Mouse (Mus musculus) c-Kit-positive CD71-positive TER-119-positive erythroid progenitor cells, embryonic 14.5 days (primary cell): ENCODE measurements around the gene Olfr522.

Source experiments
- DNase-seq: peaks from one replicate; pipeline ENCODE4 v3.0.0-alpha.2; 2013; ENCODE audit warnings: low spot score

Gene Olfr522

GRCm38 (mm10) chr7:140164664-140165063 lies at the start of gene Olfr522:
TSS of gene Olfr522 (minus strand) at chr7:140164764.
- DNase-seq, result no peak

DNA sequence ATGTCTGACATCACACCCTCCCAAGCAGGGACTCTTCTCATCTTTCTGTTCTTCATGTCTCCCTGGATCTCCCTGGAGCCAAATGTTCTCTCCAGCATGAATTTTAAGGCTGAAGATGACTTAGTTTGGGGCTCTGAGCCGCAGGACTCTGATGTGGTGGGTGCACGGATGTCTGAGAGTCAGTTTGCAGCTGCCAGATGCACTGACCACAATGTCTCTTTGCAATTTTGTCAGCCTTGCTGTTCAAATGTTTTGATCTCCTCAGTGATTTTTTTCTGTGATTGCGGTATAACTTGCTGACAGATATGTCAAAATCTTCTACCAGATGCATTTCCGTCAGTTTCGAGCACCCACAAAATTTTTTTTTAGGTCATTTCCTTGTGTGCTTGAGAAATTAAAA lies 49.3 kb upstream of the Olfr522 start:
- no peak for DNase-seq

GRCm38 (mm10) chr7:140208677-140209076 lies 44.1 kb upstream of the Olfr522 start:
- DNase-seq, result peak; percentile 45

DNA sequence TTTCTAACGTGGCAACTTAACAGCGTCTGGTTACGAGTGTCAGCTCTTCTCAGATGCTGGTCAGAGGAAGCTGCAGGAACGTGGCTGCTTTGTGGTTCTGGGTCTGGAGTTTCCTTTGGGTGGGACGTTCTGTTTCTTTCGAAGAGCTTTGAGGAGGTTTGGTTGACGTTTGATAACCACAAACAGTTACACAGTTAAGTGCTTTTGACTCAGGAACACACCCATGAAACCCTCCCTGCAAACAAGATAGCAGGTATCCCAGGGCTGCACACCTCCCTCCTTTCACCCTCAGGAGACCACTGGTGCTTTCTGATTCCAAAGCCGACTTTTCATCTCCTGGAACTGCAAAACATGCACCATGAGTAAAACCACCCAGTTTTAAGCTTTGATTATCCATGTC lies 43.6 kb upstream of the Olfr522 start:
- peak; percentile 42 for DNase-seq

DNA sequence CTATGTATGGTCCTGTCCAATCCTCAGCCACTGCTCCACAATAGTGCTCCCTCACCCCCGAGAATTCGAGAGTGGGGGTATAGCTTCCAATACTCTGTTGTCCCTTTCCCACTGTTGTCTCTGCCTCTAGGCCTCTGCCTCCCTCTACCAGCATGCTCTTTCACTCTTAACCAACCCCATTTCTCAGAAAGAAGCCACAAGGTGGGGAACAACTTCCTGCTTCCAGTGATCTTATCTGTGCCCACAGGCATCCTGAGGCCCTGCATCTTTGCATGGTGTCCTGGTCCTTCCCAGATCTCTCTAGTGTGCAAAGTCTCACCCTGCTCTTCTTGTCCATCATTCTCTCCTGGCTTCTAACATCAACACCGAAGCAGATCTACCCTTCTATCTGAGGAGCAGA lies 42.3 kb upstream of the Olfr522 start:
- DNase-seq, result no peak

DNA sequence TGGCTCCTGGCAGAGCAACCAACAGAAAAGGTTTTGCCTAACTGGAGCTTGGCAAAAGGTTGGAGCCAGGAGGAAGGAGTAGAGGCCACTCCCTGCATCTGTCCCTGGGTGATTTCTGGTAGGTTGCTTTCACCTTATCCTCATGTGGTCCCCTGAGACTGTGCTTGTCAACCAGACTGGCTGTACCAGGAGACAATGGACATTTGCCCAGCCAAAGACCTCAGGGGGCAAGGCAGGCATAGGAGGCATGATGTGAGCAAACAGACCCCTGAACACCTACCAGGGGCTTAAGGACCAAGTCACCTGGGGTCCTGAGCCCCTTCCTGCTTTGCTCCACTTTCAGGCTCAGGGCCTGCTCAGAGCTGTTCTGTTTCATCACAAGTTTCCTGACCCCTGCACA lies 41.3 kb upstream of the Olfr522 start, which contains the start of gene Olfr524:
Gene Olfr524 (minus strand): TSS at position 101 of the 400 bp plus-strand sequence.
- no peak for DNase-seq

GRCm38 (mm10) chr7:140201090-140201489 lies 36.5 kb upstream of the Olfr522 start:
- no peak for DNase-seq

DNA sequence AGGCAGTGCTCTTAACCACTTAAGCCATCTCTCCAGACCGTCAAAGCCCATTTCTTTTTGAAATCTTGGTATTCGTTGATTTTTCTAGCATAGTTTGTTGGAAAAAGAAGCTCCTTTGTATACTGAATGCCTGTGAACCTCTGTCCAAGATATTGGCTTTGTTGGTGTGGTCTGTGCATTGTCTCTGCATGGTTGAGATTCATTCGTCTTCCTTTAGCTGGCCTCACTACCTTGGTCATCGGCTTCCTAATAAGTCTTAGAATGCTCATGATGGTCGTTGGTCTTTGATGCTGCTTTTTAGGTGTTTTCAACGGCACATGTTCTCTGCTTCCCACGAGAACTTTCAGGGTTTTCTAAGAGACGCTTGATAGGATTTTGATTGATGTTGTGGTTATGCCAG lies 31.4 kb upstream of the Olfr522 start:
- DNase-seq, result no peak

- DNase-seq, result no peak
Observed at GRCm38 (mm10) chr7:140194031-140194430, 29.5 kb upstream of the Olfr522 start.

- no peak for DNase-seq
Observed at GRCm38 (mm10) chr7:140192851-140193250, 28.3 kb upstream of the Olfr522 start.

DNA sequence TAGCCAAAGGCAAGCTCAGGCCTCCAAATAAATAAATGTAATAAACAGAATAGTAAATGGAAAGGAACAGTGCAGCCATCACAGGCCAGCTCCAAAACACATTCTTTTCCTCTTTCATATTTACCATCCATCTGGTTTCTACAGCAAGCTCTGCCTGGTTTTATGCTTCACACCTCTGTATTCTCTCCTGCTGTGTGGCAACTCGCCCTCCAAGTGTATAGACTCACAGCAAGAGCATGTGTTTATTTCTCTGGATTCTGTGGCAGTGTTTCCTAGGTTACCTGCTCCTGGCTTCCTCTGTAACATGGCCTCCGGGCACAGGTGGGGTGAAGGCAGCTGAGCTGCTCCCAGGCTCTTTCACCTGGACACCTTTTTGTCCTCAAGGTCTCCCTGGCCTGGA lies 27.9 kb upstream of the Olfr522 start:
- no peak for DNase-seq

- no peak for DNase-seq
Observed at GRCm38 (mm10) chr7:140190435-140190834, 25.9 kb upstream of the Olfr522 start.

DNA sequence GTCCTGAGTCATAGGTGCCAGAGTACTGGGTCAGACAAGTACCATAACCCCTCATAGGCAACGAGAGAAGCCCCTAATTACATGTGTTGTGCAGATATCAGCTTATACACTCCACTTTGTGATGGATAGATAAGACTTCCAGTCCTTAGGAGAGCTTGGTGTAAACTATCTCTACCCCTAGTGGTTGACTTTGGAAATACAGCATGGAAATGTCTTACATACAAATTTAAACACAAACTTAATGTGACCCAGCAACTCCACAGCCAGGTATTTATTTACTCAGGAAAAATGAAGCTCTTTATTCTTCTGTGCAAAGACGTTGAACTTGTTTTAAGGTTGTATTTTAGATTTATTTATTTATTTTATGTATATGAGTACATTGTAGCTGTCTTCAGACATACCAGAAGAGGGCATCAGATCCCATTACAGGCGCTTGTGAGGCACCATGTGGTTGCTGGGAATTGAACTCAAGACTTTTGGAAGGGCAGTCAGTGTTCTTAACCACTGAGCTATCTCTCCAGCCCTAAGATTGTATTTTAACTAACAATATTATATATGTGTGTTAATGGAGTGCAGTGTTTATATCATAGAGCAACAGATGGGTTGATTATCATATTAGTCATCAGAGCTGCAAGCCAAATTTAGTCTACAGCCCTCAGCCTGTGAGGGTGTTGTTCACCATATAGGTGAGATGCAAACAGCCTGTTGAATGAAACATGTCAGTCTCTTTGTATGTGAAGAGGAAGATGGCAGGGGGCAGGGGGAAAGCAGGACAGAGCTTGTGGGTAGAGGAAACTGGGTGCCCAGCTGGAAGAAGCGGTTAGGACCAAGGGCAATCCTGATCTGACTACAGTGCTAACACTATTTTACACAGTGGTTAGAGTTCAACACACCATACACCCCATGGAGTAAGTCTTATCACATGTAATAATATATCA lies 24.1 kb upstream of the Olfr522 start:
- peak; percentile 64 for DNase-seq

GRCm38 (mm10) chr7:140187721-140188390 lies 23.3 kb upstream of the Olfr522 start:
- DNase-seq, result no peak

DNA sequence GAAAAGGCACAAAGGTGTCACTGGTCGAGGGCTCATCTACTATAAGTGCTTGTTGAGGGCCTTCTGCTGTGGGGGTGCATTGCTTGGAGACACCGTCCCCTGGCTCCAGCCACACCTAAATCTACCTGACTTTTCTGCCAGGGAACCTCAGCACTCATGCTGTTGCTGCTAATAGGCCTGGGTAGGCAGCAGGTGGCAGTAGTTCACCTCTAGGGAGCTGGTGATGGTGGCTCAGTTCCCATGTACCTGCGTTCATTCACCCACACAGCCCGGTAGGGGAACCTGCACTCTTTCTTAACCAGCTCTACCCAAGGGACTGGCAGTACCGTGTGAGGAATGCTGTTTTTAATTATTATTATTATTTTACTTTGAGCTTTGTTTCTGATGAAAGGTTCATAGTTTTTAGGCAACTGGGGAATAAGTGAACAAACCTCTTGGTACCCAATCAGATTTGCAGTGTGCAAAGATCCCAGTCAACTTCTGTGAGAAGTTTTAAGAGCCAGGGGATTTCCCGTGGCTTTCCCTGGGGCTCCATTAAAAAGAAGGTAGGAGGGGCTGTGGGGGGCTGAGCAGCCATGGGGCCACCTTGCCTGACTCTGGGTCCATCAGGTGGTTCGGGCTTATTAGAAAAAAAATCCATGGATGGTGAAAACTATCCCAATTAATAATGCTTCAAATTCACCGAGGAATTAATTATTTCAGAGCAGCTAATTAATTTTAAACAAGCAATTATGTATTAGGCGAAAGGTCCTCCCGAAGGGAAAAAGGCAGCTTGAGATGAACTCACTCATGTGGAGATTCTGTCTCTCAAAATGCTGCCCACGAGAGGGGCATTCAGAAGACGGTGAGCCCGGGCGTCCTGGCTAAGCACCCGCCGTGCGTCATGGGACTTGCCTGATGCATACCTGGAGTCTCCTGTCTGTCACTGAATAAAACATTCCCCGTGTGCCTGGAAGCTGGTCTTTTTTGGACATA lies 22.4 kb upstream of the Olfr522 start:
- DNase-seq, result no peak

DNA sequence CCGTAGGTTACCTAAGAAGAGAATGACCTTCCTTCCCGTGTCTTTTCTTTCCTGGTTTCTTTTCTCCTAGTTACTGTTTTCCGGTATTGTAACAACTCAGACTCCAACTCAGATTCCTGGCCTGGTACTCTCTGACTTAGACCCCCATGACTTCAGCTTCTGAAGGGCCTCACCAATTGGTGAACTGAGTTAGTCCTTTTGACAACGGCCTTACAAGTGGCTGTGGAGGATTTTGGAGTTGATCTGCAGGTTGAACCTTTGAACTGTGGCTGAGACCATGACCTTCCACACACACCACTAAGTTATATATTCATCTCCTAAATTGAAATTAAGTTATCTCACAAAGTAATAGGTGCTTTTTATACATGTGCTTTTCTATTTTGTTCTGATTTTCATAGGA lies 19.6 kb upstream of the Olfr522 start:
- DNase-seq, result no peak

- no peak for DNase-seq
Observed at GRCm38 (mm10) chr7:140180692-140181091, 16.1 kb upstream of the Olfr522 start.

DNA sequence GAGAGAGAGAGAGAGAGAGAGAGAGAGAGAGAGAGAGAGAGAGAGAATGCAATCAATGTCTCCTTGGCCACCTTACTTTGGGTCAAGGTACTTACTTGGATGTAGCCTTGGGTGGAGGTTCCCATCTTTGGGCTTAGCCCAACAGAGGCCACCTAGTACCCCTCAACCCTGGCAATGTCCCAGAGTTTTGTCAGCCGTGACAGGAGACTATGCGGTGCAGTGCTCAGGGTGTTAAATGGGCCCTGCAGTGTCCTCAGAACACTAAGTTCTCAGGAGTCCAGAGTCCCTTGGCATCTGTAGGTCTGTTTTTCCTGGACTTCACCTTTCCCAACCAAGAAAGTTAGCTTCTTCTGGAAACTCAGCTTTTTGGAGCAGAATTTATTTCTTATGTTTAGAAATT lies 14.6 kb upstream of the Olfr522 start:
- no peak for DNase-seq

DNA sequence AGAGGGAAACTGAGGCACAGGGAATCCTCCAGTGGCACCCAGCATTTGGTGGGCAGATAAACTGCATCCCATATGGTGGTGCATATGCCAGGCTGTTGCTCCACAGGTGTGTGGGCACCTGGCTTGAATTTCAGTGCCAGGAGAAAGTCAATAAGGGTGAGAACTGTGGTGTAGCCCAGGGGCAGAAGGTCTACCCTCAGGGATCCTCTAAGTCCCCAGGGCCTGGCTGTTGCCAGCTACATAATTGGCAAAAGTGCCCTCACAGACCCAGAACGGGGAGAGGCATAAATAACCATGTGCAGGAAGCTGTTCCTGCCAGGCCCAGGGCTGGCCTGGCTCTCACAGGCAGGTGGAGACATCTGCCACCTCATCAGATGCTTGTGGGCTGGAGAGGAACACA lies 8.4 kb upstream of the Olfr522 start, which contains the start of gene Olfr523:
Gene Olfr523 (plus strand): TSS at position 282 of the 400 bp plus-strand sequence.
- DNase-seq, result no peak

DNA sequence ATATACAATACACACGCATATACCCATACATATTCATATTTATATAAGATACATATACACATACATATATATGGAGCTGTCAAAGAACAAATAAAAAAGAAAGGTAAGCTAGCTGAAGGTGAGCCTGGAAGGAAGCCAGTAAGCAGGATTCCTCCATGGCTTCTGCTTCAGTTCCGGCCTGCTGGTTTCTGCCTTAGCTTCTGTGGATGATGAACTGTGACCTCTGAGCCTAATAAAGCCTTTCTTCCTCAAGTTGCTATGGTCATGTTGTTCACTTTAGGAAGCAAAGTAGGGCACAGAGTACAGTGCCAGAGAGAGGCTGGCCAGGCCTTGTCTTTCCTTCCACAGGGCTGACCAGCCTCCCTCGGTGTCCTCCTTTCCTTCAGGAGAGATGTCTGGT lies 6.3 kb upstream of the Olfr522 start:
- no peak for DNase-seq

DNA sequence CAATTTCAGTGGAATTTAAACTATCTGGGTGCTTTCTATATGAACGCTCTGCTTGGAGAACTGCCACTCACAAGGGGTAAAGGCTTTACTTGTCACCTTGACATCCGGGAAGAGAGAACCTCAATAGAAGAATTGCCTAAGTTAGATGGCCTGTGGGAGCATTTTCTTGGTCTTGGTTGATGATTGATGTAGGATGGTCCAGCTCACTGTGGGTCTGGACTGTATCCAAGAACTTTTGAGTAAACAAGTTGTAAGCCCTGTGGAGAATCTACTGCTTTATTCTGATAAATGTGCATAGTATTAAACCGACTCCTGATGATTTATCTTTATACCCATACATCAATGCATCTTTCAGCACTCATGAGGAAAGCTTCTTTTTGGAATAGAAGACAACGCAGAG lies 4.8 kb upstream of the Olfr522 start:
- no peak for DNase-seq

GRCm38 (mm10) chr7:140167950-140168349 lies 3.4 kb upstream of the Olfr522 start:
- DNase-seq, result no peak
